Comparison of ENCODE assay signal across 14 mouse cellular contexts in the genomic region with DNA sequence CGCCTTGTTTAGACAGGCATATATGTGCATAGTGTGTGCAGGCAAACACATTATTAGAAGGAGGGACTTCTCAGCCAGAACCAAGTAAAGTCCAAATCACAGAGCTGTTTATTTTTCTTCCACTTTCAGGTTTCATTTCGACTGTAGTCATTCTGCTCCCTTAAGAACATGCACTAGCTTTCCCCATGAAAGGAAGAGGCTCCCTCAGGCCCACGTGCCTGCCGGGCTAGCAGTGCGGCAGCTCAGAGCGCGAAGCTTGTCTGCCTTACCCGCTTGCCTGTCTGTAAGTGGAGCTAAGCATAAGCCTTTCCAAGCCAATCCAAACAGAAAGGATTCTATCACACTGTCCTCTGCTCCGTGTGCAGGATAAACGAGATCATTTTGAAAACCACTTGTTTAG. TPM values are rescaled to one million over a fixed set of nuclear protein-coding genes. Genes with fewer than 3 reads are reported as not detected.
A peak's percentile ranks its signal among the peaks of the same experiment; 100 is the strongest.
DNase-seq lines count a peak whose midpoint lies in the region; ATAC-seq and TF ChIP-seq lines count a peak whose summit lies in the region.
"Had no signal": no experiment of that assay in that cellular context is flagged by ENCODE, and none has a peak within 500 bp of the region (broad histone marks: within the 10 kb centered on the region; RNA-seq: fewer than 3 reads in every experiment).

No protein-coding gene starts in this region.

- H3K36me3 ChIP-seq in forebrain, postnatal 0 days (ENCODE audit: insufficient read depth): no peaks in the 10 kb centered on the region
- H3K36me3 ChIP-seq in forebrain, embryonic 13.5 days (ENCODE audit: poor library complexity, severe bottlenecking): no peaks in the 10 kb centered on the region
- H3K36me3 ChIP-seq in lung, embryonic 14.5 days (ENCODE audit: insufficient read depth): no peaks in the 10 kb centered on the region
- peaks cover 0 to 31% of the 10 kb centered on the region in 2 experiments for H3K36me3 ChIP-seq in CH12.LX (replicated peaks in 1 of 2; ENCODE audit: control insufficient read depth in 1 of 2, insufficient read depth in 1 of 2, low read length in 1 of 2)

- peak; percentile 30 for DNase-seq in forebrain, postnatal 0 days
- peak; percentile 29 for DNase-seq in lung, embryonic 14.5 days
- DNase-seq in lung, postnatal 25 days (ENCODE audit: low spot score): no peak
- peak; percentile 35 for DNase-seq in CH12.LX (ENCODE audit: extremely low read depth)
- DNase-seq in cerebellum, adult 9-10 months: no peak
- DNase-seq: adrenal gland, postnatal 14 days; cerebellum, adult 8-10 months; gastrocnemius, postnatal 14 days; kidney, adult 8-10 months had no signal

- no peaks in the 10 kb centered on the region for H3K27me3 ChIP-seq in forebrain, postnatal 0 days (ENCODE audit: insufficient read depth, low read length)
- no peaks in the 10 kb centered on the region for H3K27me3 ChIP-seq in forebrain, embryonic 13.5 days
- H3K27me3 ChIP-seq in lung, embryonic 14.5 days (ENCODE audit: insufficient read depth, low read length): no peaks in the 10 kb centered on the region
- no peaks in the 10 kb centered on the region for H3K27me3 ChIP-seq in CH12.LX (replicated peaks)
- H3K27me3 ChIP-seq: limb, embryonic 12.5 days; Patski had no signal

- H3K4me1 ChIP-seq in forebrain, postnatal 0 days (ENCODE audit: insufficient read depth): no peaks in the 10 kb centered on the region
- H3K4me1 ChIP-seq in forebrain, embryonic 13.5 days: peaks cover 3% of the 10 kb centered on the region; the same call in 1 of the 2 replicates
- H3K4me1 ChIP-seq in lung, embryonic 14.5 days (ENCODE audit: insufficient read depth): no peaks in the 10 kb centered on the region
- H3K4me1 ChIP-seq in CH12.LX (ENCODE audit: control insufficient read depth in 1 of 2, insufficient read depth in 2 of 2): peaks cover 4 to 16% of the 10 kb centered on the region in 2 experiments; a peak in 3 of 4 replicates
- H3K4me1 ChIP-seq: limb, embryonic 12.5 days had no signal

- no peaks in the 10 kb centered on the region for H3K9me3 ChIP-seq in forebrain, postnatal 0 days (ENCODE audit: low read length)
- H3K9me3 ChIP-seq in forebrain, embryonic 13.5 days (replicated peaks): no peaks in the 10 kb centered on the region
- H3K9me3 ChIP-seq in lung, embryonic 14.5 days (ENCODE audit: low read depth, low read length): no peaks in the 10 kb centered on the region
- no peaks in the 10 kb centered on the region for H3K9me3 ChIP-seq in CH12.LX (replicated peaks; ENCODE audit: low read length)
- H3K9me3 ChIP-seq: limb, embryonic 12.5 days had no signal

- in situ Hi-C loops in CH12.LX (cut with MboI; ENCODE audit: low pct_ligation_motif_present, low pct_unique_long_range_greater_than_20kb, low sequenced_read_pairs): no loop called here

- no peak for TF ChIP-seq CTCF in forebrain, postnatal 0 days (IDR thresholded peaks at IDR 0.05; ENCODE audit: low read depth)
- no peak for TF ChIP-seq CTCF in lung, embryonic 14.5 days (IDR thresholded peaks at IDR 0.05; ENCODE audit: low read depth)
- no peak for TF ChIP-seq CTCF in CH12.LX (conservative IDR thresholded peaks at IDR 0.05 in 1 of 2, IDR thresholded peaks at IDR 0.05 in 1 of 2; ENCODE audit: low read depth in 2 of 2, low read length in 2 of 2)

- WGBS in forebrain, postnatal 0 days: 38% methylated on average over 10 of the region's 10 CpGs
- 68% methylated on average over 10 of the region's 10 CpGs for WGBS in forebrain, embryonic 13.5 days
- WGBS in lung, embryonic 14.5 days: 46% methylated on average over 10 of the region's 10 CpGs

- peak; percentile 53; the same call in 1 of the 2 replicates for TF ChIP-seq EP300 in CH12.LX (IDR thresholded peaks at IDR 0.05; ENCODE audit: low read length)

- H3K9ac ChIP-seq in forebrain, postnatal 0 days: no peak overlapping the region
- H3K9ac ChIP-seq in forebrain, embryonic 13.5 days: no peak overlapping the region
- H3K9ac ChIP-seq in lung, embryonic 14.5 days: no peak overlapping the region
- no peak overlapping the region for H3K9ac ChIP-seq in CH12.LX (ENCODE audit: insufficient read depth, low read depth)
- H3K9ac ChIP-seq: limb, embryonic 12.5 days had no signal

- dilution Hi-C loops in CH12.LX (cut with MboI; ENCODE audit: extremely low pct_ligation_motif_present, extremely low pct_unique_long_range_greater_than_20kb, low sequenced_read_pairs): no loop called here

- H3K4me3 ChIP-seq in forebrain, postnatal 0 days (ENCODE audit: low read depth, low read length): no peak overlapping the region
- no peak overlapping the region for H3K4me3 ChIP-seq in forebrain, embryonic 13.5 days
- no peak overlapping the region for H3K4me3 ChIP-seq in lung, embryonic 14.5 days (ENCODE audit: low read depth, low read length)
- H3K4me3 ChIP-seq in CH12.LX (replicated peaks in 1 of 3; ENCODE audit: low read depth in 2 of 3, low read length in 2 of 3, poor library complexity in 1 of 3): no peak overlapping the region
- H3K4me3 ChIP-seq: limb, embryonic 12.5 days had no signal

- H3K27ac ChIP-seq in forebrain, postnatal 0 days (ENCODE audit: low read depth, low read length): no peak overlapping the region
- no peak overlapping the region for H3K27ac ChIP-seq in forebrain, embryonic 13.5 days
- no peak overlapping the region; the same call in 1 of the 2 replicates for H3K27ac ChIP-seq in lung, embryonic 14.5 days (ENCODE audit: low read depth)
- no peak overlapping the region for H3K27ac ChIP-seq in CH12.LX (ENCODE audit: insufficient read depth, low read depth)
- H3K27ac ChIP-seq: limb, embryonic 12.5 days had no signal

- TF ChIP-seq POLR2A in CH12.LX (IDR thresholded peaks at IDR 0.05; ENCODE audit: low read depth, low read length): no peak

- H3K79me2 ChIP-seq in CH12.LX (replicated peaks; ENCODE audit: control insufficient read depth, extremely low read depth, insufficient read depth, poor library complexity, severe bottlenecking): no peaks in the 10 kb centered on the region

- H3K4me2 ChIP-seq in forebrain, postnatal 0 days (ENCODE audit: low read depth): no peak overlapping the region
- no peak overlapping the region for H3K4me2 ChIP-seq in forebrain, embryonic 13.5 days
- H3K4me2 ChIP-seq in lung, embryonic 14.5 days: no peak overlapping the region
- peak overlapping the region; percentile 33 for H3K4me2 ChIP-seq in CH12.LX (ENCODE audit: insufficient read depth, low read depth, poor library complexity, severe bottlenecking)
- H3K4me2 ChIP-seq: limb, embryonic 12.5 days had no signal

- TF ChIP-seq RAD21 in CH12.LX (IDR thresholded peaks at IDR 0.05; ENCODE audit: low read depth, low read length): no peak

- ATAC-seq in forebrain, postnatal 0 days: peak; percentile 47; the same call in 1 of the 2 replicates
- no peak for ATAC-seq in forebrain, embryonic 13.5 days
- no peak for ATAC-seq in lung, embryonic 14.5 days (ENCODE audit: insufficient read depth)
- ATAC-seq in megakaryocyte progenitor cell, adult 5-6 weeks (replicated peaks; ENCODE audit: poor library complexity): peak; percentile 23; the same call in 1 of the 2 replicates
- ATAC-seq in megakaryocyte-erythroid progenitor cell, adult 5-6 weeks (replicated peaks; ENCODE audit: low FRiP score, low TSS enrichment, poor library complexity, severe bottlenecking): no peak
- ATAC-seq: Patski had no signal

TF ChIP-seq in CH12.LX, 34 proteins besides CTCF, POLR2A, EP300 and RAD21 (continues in another document):
- TF ChIP-seq TBP (conservative IDR thresholded peaks at IDR 0.05; ENCODE audit: low read depth, low read length): 0 out of 2 replicates have a peak, but pooled peaks have one; percentile 36
- TF ChIP-seq ETS1 (conservative IDR thresholded peaks at IDR 0.05; ENCODE audit: low read depth, low read length): peak; percentile 39
- TF ChIP-seq USF2 (conservative IDR thresholded peaks at IDR 0.05; ENCODE audit: low read depth, low read length): no peak; the same call in 1 of the 2 replicates
- peak; percentile 94 for TF ChIP-seq MAX (IDR thresholded peaks at IDR 0.05; ENCODE audit: low read length)
- peak; percentile 87 for TF ChIP-seq MYC (IDR thresholded peaks at IDR 0.05; ENCODE audit: low read depth, low read length)
- peak; percentile 45; the same call in 1 of the 2 replicates for TF ChIP-seq IRF4 (IDR thresholded peaks at IDR 0.05; ENCODE audit: low read depth, low read length)
- TF ChIP-seq ZMIZ1 (IDR thresholded peaks at IDR 0.05; ENCODE audit: low read depth, low read length): no peak
- peak; percentile 85 for TF ChIP-seq BHLHE40 (IDR thresholded peaks at IDR 0.05; ENCODE audit: low read depth, low read length)
- peak; percentile 5; the same call in 1 of the 2 replicates for TF ChIP-seq USF1 (IDR thresholded peaks at IDR 0.05; ENCODE audit: low read depth, low read length)
- peak; percentile 63; the same call in 1 of the 2 replicates for TF ChIP-seq MXI1 (IDR thresholded peaks at IDR 0.05; ENCODE audit: low read depth, low read length)

RNA-seq across cellular contexts. Expression of a gene that starts 38.1 kb away (rescaled TPM):
- 20.8 and 28.2 TPM in 2 replicates for total RNA-seq in forebrain, postnatal 0 days (2014; rRNA removed)
- polyA plus RNA-seq in forebrain, postnatal 0 days (2015; fragmentation: Nextera tagmentation; extraction: Ambion mirVana): 29.6 and 31.6 TPM in 2 replicates
- 33.1 and 34.8 TPM in 2 replicates for polyA plus RNA-seq in forebrain, embryonic 13.5 days (2015; fragmentation: Nextera tagmentation; extraction: Ambion mirVana)
- polyA plus RNA-seq in lung, embryonic 14.5 days (2014; fragmentation: Nextera tagmentation; extraction: Ambion mirVana): 39.2 and 43.9 TPM in 2 replicates
- total RNA-seq in CH12.LX (2012; rRNA removed) (5.0 and 6.3 TPM in 2 replicates), CH12.LX (2014; rRNA removed) (6.0 and 7.6 TPM in 2 replicates)
- polyA plus RNA-seq in CH12.LX (2012; ENCODE audit: insufficient read length, low read depth): 8.3 and 10.2 TPM in 2 replicates
- 16.0 and 24.2 TPM in 2 replicates for total RNA-seq in megakaryocyte progenitor cell, adult 5-6 weeks (2015)
- total RNA-seq in megakaryocyte progenitor cell, adult 5-6 weeks (2017): 12.2 and 16.5 TPM in 2 replicates
- 14.1 and 23.4 TPM in 2 replicates for total RNA-seq in megakaryocyte-erythroid progenitor cell, adult 5-6 weeks (2014; fragmentation: Nextera tagmentation)
- total RNA-seq in megakaryocyte-erythroid progenitor cell, adult 5-6 weeks (2017): 8.4 and 18.8 TPM in 2 replicates

RNA-seq across cellular contexts. Expression of a gene that starts 46.7 kb away (rescaled TPM):
- 14.2 and 15.5 TPM in 2 replicates for total RNA-seq in forebrain, postnatal 0 days (2014; rRNA removed)
- polyA plus RNA-seq in forebrain, postnatal 0 days (2015; fragmentation: Nextera tagmentation; extraction: Ambion mirVana): 2.7 and 3.9 TPM in 2 replicates
- 2.1 and 2.4 TPM in 2 replicates for polyA plus RNA-seq in forebrain, embryonic 13.5 days (2015; fragmentation: Nextera tagmentation; extraction: Ambion mirVana)
- 0.34 and 0.49 TPM in 2 replicates for polyA plus RNA-seq in lung, embryonic 14.5 days (2014; fragmentation: Nextera tagmentation; extraction: Ambion mirVana)
- total RNA-seq in CH12.LX (2012; rRNA removed) (not detected in 2 replicates), CH12.LX (2014; rRNA removed) (not detected in 2 replicates)
- not detected in 2 replicates for polyA plus RNA-seq in CH12.LX (2012; ENCODE audit: insufficient read length, low read depth)
- 5.7 and 8.2 TPM in 2 replicates for total RNA-seq in megakaryocyte progenitor cell, adult 5-6 weeks (2015)
- total RNA-seq in megakaryocyte progenitor cell, adult 5-6 weeks (2017): 4.6 and 5.0 TPM in 2 replicates
- 47.9 and 54.0 TPM in 2 replicates for total RNA-seq in megakaryocyte-erythroid progenitor cell, adult 5-6 weeks (2014; fragmentation: Nextera tagmentation)
- 22.1 and 29.1 TPM in 2 replicates for total RNA-seq in megakaryocyte-erythroid progenitor cell, adult 5-6 weeks (2017)

Comparison
In these comparisons a context has a peak if more than half of its experiments do, and no peak if none do; other contexts are left out.
1. ATAC-seq: peak in forebrain, postnatal 0 days (single experiment) and megakaryocyte progenitor cell, adult 5-6 weeks (single experiment); none in forebrain, embryonic 13.5 days (single experiment), lung, embryonic 14.5 days (single experiment) and megakaryocyte-erythroid progenitor cell, adult 5-6 weeks (single experiment).
2. DNase-seq: peak in forebrain, postnatal 0 days (single experiment), lung, embryonic 14.5 days (single experiment) and CH12.LX (single experiment); none in lung, postnatal 25 days (single experiment) and cerebellum, adult 9-10 months (single experiment).
3. RNA of a gene that starts 46.7 kb away (total RNA-seq): 22.1 to 54.0 TPM in megakaryocyte-erythroid progenitor cell, adult 5-6 weeks, 14.2 to 15.5 TPM in forebrain, postnatal 0 days and 4.6 to 8.2 TPM in megakaryocyte progenitor cell, adult 5-6 weeks; not detected in CH12.LX; every median in the first group is over 4 times any median in the second.